Mouse (Mus musculus): ENCODE results near the gene Oaz2. TPM values are rescaled to one million over a fixed set of nuclear protein-coding genes. Genes with fewer than 3 reads are reported as not detected.

Gene Oaz2
- polyA plus RNA-seq, 1 experiment from 2014 or later, result 204 TPM

DNA sequence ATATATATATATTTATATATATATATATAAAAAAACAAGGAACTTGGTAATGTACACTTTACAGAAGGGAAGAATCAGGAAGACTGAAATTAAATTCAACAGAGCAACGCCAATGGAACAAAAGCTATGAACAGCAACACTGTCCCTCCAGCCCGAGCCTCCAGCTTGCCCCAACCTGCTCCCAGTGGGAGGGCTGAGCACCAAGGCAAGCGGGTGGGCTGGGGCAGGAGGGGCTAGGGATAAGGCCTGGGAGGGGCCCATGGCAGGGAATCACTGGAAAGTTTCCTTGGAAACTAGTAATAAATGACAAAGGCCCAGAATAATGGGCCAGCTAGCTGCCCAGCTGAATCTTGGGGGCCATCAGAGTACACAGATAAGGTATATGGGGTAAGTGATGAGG, 24.7 kb downstream of the Oaz2 start:
- ATAC-seq (ENCODE audit: low FRiP score, low TSS enrichment), result no peak
- WGBS, result 48% methylated on average over 3 of the region's 3 CpGs
- no peak overlapping the region for H3K4me3 ChIP-seq (ENCODE audit: low read length)
- no peak overlapping the region for H3K4me2 ChIP-seq (replicated peaks; ENCODE audit: low read depth, low read length)
- H3K27ac ChIP-seq (ENCODE audit: low read depth, low read length), result no peak overlapping the region
- H3K36me3 ChIP-seq (ENCODE audit: control insufficient read depth, insufficient read depth, low read length), result peaks cover 75% of the 10 kb centered on the region
- H3K4me1 ChIP-seq (ENCODE audit: control insufficient read depth, insufficient read depth, low read length), result no peaks in the 10 kb centered on the region
- H3K9ac ChIP-seq (ENCODE audit: low read depth, low read length), result no peak overlapping the region
- no peaks in the 10 kb centered on the region for H3K27me3 ChIP-seq (ENCODE audit: control insufficient read depth, insufficient read depth, low read length)
- H3K9me3 ChIP-seq (ENCODE audit: control insufficient read depth, low read length), result no peaks in the 10 kb centered on the region

DNA sequence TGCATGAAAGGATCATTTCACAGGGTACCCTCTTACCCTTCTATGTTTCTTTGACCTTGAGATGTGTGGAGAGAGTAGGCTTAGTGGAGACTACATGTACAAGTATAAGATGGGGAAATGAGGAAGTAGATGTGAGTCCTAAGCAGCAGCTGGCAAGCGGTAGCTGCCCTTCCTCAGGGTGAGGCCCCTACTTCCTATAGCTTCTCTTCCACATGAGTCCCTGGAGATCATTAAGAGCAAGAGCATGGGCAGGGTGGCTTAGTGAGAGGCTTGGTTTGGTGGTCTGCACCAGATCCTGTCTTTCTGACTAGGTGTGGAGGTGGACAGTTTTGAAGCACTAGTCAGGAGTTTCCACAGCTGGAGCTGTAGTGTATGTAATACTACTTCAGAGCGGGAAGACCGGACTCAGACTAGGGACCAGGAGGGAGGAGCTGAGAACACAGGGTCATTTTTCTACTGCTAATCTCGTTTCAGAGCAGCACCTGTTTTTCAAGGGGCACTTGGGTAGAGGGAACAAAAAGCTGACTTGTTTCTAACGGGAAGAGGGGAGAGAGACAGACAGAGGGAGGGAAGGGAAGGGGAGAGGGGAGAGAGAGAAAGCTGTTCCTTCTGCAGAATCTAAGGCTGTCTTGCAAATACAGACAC, 25.3 kb downstream of the Oaz2 start:
- H3K4me1 ChIP-seq (ENCODE audit: control insufficient read depth, insufficient read depth, low read length), result no peaks in the 10 kb centered on the region
- no peaks in the 10 kb centered on the region for H3K27me3 ChIP-seq (ENCODE audit: control insufficient read depth, insufficient read depth, low read length)
- no peak overlapping the region for H3K9ac ChIP-seq (ENCODE audit: low read depth, low read length)
- H3K36me3 ChIP-seq (ENCODE audit: control insufficient read depth, insufficient read depth, low read length), result peaks cover 74% of the 10 kb centered on the region
- no peak overlapping the region for H3K27ac ChIP-seq (ENCODE audit: low read depth, low read length)
- WGBS, result 53% methylated on average over 5 of the region's 5 CpGs
- no peaks in the 10 kb centered on the region for H3K9me3 ChIP-seq (ENCODE audit: control insufficient read depth, low read length)
- H3K4me2 ChIP-seq (replicated peaks; ENCODE audit: low read depth, low read length), result no peak overlapping the region
- ATAC-seq (ENCODE audit: low FRiP score, low TSS enrichment), result no peak
- no peak overlapping the region for H3K4me3 ChIP-seq (ENCODE audit: low read length)

DNA sequence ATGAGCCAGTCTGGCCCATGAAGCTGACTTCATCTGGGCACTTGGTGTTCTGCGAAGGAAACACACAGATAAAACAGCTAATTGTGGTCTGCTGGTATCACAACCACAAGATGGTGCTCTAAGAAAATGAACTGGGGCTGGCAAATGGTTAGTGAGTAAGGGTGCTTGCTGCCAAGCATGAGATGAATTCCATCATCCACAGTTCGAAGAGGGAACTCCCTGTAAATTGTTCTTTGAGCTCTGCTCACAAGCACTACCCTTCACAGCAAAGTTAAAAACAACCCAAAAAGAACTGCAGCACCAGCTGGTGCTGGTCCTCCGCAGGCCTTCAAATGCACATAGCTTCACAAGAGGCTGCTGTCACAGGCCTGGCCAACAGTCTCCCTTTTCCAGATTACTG, 27.8 kb downstream of the Oaz2 start:
- Histone ChIP-seq H3K9ac (ENCODE audit: low read depth, low read length) (no peak overlapping the region), H3K36me3 (ENCODE audit: control insufficient read depth, insufficient read depth, low read length) (peaks cover 83% of the 10 kb centered on the region), H3K27me3 (ENCODE audit: control insufficient read depth, insufficient read depth, low read length) (no peaks in the 10 kb centered on the region), H3K4me1 (ENCODE audit: control insufficient read depth, insufficient read depth, low read length) (no peaks in the 10 kb centered on the region), H3K9me3 (ENCODE audit: control insufficient read depth, low read length) (no peaks in the 10 kb centered on the region), H3K4me3 (ENCODE audit: low read length) (no peak overlapping the region), H3K27ac (ENCODE audit: low read depth, low read length) (no peak overlapping the region), H3K4me2 (replicated peaks; ENCODE audit: low read depth, low read length) (no peak overlapping the region)
- WGBS, result 76% methylated on average over 3 of the region's 3 CpGs
- no peak for ATAC-seq (ENCODE audit: low FRiP score, low TSS enrichment)

DNA sequence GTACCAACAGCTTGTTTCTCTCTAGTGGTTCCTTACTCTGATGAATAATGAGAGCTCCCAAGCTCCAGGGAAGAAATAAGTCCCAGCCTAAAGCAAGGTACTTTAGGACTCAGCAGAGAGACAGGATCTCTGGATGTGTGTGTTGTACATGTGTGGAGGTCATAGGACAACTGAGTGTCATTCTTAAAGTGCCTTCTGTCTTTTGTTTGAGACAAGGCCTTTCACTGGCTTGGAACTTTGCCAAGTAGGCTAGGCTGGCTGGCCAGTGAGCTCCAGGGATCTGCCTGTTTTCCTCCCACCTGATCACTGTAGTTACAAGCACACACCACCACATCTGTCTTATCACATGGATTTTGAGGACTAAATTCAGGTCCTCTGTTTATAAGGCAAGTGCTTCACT, 28.5 kb downstream of the Oaz2 start:
- H3K36me3 ChIP-seq (ENCODE audit: control insufficient read depth, insufficient read depth, low read length), result peaks cover 87% of the 10 kb centered on the region
- H3K4me2 ChIP-seq (replicated peaks; ENCODE audit: low read depth, low read length), result no peak overlapping the region
- no peaks in the 10 kb centered on the region for H3K9me3 ChIP-seq (ENCODE audit: control insufficient read depth, low read length)
- no peak for ATAC-seq (ENCODE audit: low FRiP score, low TSS enrichment)
- no peak overlapping the region for H3K27ac ChIP-seq (ENCODE audit: low read depth, low read length)
- no peaks in the 10 kb centered on the region for H3K27me3 ChIP-seq (ENCODE audit: control insufficient read depth, insufficient read depth, low read length)
- H3K4me1 ChIP-seq (ENCODE audit: control insufficient read depth, insufficient read depth, low read length), result no peaks in the 10 kb centered on the region
- H3K4me3 ChIP-seq (ENCODE audit: low read length), result no peak overlapping the region
- H3K9ac ChIP-seq (ENCODE audit: low read depth, low read length), result no peak overlapping the region

DNA sequence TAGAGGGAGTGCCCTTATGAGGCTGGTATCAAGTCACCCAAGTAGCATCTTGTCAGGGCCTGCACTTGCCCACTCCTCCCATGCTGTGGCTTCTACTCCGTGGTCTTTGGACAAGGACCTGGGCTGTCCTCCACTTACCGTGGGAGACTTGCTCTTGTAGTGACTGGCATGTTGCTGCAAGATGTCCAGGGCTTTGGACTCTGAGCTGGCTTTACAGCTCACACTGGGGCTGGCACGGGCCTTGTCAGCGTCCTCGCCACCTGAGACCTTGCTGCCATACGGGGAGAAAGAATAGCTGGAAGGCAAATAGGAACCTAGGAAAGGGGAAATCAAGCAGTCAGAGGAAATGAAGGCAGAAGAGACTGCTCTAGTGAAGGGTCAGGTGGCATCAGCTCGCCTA, 29.6 kb downstream of the Oaz2 start:
- 82% methylated on average over 7 of the region's 7 CpGs for WGBS
- H3K9me3 ChIP-seq (ENCODE audit: control insufficient read depth, low read length), result no peaks in the 10 kb centered on the region

DNA sequence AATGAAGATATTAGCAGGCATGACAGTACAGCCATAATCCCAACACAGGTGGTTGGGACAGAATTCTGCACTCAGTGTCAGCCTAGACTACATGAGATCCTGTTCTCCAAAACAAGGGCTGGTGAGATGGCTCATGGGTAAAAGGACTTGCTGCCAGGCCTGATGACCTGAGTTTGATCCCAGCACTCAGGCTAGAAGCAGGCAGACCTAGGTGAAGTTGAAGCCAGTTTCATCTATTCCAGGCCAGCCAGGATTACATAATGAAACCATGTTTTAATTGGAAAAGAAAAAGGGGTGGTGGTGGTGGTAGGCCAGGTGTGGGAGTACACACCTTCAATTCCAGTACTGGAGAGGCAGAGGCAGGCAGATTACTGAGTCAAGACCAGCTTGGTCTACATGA, 30.2 kb downstream of the Oaz2 start:
- no peak overlapping the region for H3K27ac ChIP-seq (ENCODE audit: low read depth, low read length)
- H3K36me3 ChIP-seq (ENCODE audit: control insufficient read depth, insufficient read depth, low read length), result peaks cover 90% of the 10 kb centered on the region
- H3K4me2 ChIP-seq (replicated peaks; ENCODE audit: low read depth, low read length), result no peak overlapping the region
- no peaks in the 10 kb centered on the region for H3K4me1 ChIP-seq (ENCODE audit: control insufficient read depth, insufficient read depth, low read length)
- no peaks in the 10 kb centered on the region for H3K27me3 ChIP-seq (ENCODE audit: control insufficient read depth, insufficient read depth, low read length)
- H3K9ac ChIP-seq (ENCODE audit: low read depth, low read length), result no peak overlapping the region
- no peak for ATAC-seq (ENCODE audit: low FRiP score, low TSS enrichment)
- H3K4me3 ChIP-seq (ENCODE audit: low read length), result no peak overlapping the region
- no peaks in the 10 kb centered on the region for H3K9me3 ChIP-seq (ENCODE audit: control insufficient read depth, low read length)

More for the DNA sequence above, 29.6 kb downstream of the Oaz2 start:
- no peak overlapping the region for H3K4me3 ChIP-seq (ENCODE audit: low read length)
- peaks cover 90% of the 10 kb centered on the region for H3K36me3 ChIP-seq (ENCODE audit: control insufficient read depth, insufficient read depth, low read length)
- H3K4me2 ChIP-seq (replicated peaks; ENCODE audit: low read depth, low read length), result no peak overlapping the region
- H3K27me3 ChIP-seq (ENCODE audit: control insufficient read depth, insufficient read depth, low read length), result no peaks in the 10 kb centered on the region
- H3K27ac ChIP-seq (ENCODE audit: low read depth, low read length), result no peak overlapping the region
- ATAC-seq (ENCODE audit: low FRiP score, low TSS enrichment), result no peak
- H3K4me1 ChIP-seq (ENCODE audit: control insufficient read depth, insufficient read depth, low read length), result no peaks in the 10 kb centered on the region
- no peak overlapping the region for H3K9ac ChIP-seq (ENCODE audit: low read depth, low read length)

DNA sequence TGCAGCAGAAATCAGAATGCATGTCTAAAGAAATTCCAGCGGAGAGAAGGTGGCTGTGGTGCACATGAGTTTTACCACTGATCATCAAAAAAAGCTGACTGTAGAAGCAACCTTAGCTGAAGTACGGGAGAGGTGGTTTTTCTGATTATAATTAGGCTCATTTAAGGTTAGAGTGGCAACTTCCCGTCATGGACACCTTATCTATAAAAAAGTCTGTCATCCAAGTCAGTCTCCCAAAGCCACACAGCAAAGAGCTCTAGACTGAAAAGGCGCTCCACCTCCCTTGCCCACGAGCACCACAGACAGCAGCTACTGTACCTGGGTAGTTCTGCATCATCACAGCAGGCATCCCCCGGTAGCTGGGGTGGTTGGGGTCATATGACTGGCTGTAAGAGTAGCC, 32.7 kb downstream of the Oaz2 start:
- WGBS, result 76% methylated on average over 6 of the region's 6 CpGs
- Histone ChIP-seq H3K27ac (ENCODE audit: low read depth, low read length) (no peak overlapping the region), H3K27me3 (ENCODE audit: control insufficient read depth, insufficient read depth, low read length) (no peaks in the 10 kb centered on the region), H3K4me2 (replicated peaks; ENCODE audit: low read depth, low read length) (no peak overlapping the region), H3K9me3 (ENCODE audit: control insufficient read depth, low read length) (no peaks in the 10 kb centered on the region), H3K4me3 (ENCODE audit: low read length) (no peak overlapping the region), H3K36me3 (ENCODE audit: control insufficient read depth, insufficient read depth, low read length) (peaks cover 83% of the 10 kb centered on the region), H3K9ac (ENCODE audit: low read depth, low read length) (no peak overlapping the region), H3K4me1 (ENCODE audit: control insufficient read depth, insufficient read depth, low read length) (no peaks in the 10 kb centered on the region)
- no peak for ATAC-seq (ENCODE audit: low FRiP score, low TSS enrichment)

DNA sequence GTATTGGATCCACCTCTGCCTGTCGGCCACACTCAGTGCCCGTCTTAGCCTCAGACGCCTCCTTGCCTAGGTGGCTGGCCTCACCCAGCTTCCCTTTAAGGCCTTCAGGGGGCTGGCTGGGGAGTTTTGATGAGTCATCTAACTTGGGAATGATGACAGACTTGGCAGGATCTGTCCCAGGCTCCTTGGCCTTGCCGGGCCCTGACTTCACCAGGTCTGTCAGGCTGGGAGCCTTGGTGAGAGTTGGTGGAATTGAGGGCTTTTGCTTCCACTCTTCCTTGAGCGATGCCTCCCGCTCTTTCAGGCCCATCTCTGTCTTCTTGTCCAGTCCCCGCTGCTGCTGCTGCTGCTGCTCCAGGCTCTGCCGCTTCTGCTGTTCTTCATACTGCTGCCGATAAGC, 34.5 kb downstream of the Oaz2 start:
- Histone ChIP-seq H3K4me3 (ENCODE audit: low read length) (no peak overlapping the region), H3K9ac (ENCODE audit: low read depth, low read length) (no peak overlapping the region), H3K9me3 (ENCODE audit: control insufficient read depth, low read length) (no peaks in the 10 kb centered on the region), H3K4me1 (ENCODE audit: control insufficient read depth, insufficient read depth, low read length) (no peaks in the 10 kb centered on the region), H3K36me3 (ENCODE audit: control insufficient read depth, insufficient read depth, low read length) (peaks cover 72% of the 10 kb centered on the region), H3K4me2 (replicated peaks; ENCODE audit: low read depth, low read length) (no peak overlapping the region), H3K27ac (ENCODE audit: low read depth, low read length) (no peak overlapping the region), H3K27me3 (ENCODE audit: control insufficient read depth, insufficient read depth, low read length) (no peaks in the 10 kb centered on the region)
- WGBS, result 96% methylated on average over 9 of the region's 9 CpGs
- ATAC-seq (ENCODE audit: low FRiP score, low TSS enrichment), result no peak

DNA sequence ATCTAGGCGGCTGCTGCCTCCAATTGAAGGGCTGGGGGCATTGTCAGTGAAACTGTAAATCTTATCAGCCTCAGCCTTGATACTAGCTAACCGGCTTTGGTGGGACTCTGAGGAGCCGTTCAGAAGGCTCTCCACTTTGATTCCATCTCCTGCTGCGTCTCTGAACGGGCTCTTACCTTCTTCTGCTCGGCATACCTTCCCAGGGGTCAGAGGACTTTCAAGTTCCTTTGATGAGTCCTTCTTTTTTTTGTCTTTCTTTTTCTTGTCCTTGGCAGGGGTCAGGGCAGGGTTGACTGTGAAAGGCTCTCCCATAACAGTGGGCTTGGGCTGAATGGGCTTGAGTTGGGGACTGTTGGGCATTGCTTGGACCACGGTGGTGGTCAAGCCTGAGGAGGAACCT, 35.4 kb downstream of the Oaz2 start:
- no peak overlapping the region for H3K4me2 ChIP-seq (replicated peaks; ENCODE audit: low read depth, low read length)
- ATAC-seq (ENCODE audit: low FRiP score, low TSS enrichment), result no peak
- no peak overlapping the region for H3K9ac ChIP-seq (ENCODE audit: low read depth, low read length)
- H3K9me3 ChIP-seq (ENCODE audit: control insufficient read depth, low read length), result no peaks in the 10 kb centered on the region
- H3K36me3 ChIP-seq (ENCODE audit: control insufficient read depth, insufficient read depth, low read length), result peaks cover 63% of the 10 kb centered on the region
- no peak overlapping the region for H3K4me3 ChIP-seq (ENCODE audit: low read length)
- no peaks in the 10 kb centered on the region for H3K4me1 ChIP-seq (ENCODE audit: control insufficient read depth, insufficient read depth, low read length)
- no peaks in the 10 kb centered on the region for H3K27me3 ChIP-seq (ENCODE audit: control insufficient read depth, insufficient read depth, low read length)
- no peak overlapping the region for H3K27ac ChIP-seq (ENCODE audit: low read depth, low read length)
- WGBS, result 80% methylated on average over 7 of the region's 7 CpGs

Data from kidney, embryonic 14.5 days (tissue).